Mouse (Mus musculus) cerebellum, postnatal 10 days (tissue): ENCODE measurements at regions not wholly inside any gene's neighbourhood (a gene's known extent, or its start where the extent isn't known, plus 50 kb on each side); places are given as distances from the start of the nearest gene placed in this dataset.

Experiments
- DNase-seq, 2 experiments: peaks; one replicate each; pipeline ENCODE4 v3.0.0; 2021; ENCODE audit warnings: mixed read lengths in 2 of 2

DNA sequence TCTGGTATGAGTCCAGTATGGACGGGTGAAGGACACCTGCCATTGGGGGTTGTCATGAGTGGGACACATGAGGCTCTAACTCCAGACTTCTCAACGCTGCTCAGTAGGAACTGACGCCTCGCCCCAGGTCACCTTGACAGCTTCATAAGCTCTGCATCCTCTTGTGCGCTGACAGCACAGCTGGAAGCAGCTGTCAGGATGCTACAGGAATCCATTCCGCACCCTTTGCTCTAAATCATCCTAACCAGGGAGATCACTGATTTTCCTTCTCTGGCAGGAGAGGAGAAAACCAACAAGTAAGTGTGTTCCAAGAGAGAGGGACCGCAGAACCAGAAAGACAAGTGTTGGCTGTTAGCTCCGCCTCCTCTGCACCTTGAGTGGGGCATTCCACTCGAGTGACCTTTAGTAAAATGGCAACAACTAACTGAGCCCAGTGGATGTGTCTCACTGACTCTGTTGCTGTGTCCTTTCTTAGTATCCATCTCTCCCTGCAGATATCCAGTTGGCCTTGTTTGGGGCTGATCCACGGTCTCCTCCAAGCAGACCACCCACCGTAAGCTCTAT lies 449.8 kb downstream of the Wdr11 start:
- no peak for DNase-seq

GRCm38 (mm10) chr7:130042296-130042910 lies 450.7 kb downstream of the Wdr11 start:
- DNase-seq = no peak

DNA sequence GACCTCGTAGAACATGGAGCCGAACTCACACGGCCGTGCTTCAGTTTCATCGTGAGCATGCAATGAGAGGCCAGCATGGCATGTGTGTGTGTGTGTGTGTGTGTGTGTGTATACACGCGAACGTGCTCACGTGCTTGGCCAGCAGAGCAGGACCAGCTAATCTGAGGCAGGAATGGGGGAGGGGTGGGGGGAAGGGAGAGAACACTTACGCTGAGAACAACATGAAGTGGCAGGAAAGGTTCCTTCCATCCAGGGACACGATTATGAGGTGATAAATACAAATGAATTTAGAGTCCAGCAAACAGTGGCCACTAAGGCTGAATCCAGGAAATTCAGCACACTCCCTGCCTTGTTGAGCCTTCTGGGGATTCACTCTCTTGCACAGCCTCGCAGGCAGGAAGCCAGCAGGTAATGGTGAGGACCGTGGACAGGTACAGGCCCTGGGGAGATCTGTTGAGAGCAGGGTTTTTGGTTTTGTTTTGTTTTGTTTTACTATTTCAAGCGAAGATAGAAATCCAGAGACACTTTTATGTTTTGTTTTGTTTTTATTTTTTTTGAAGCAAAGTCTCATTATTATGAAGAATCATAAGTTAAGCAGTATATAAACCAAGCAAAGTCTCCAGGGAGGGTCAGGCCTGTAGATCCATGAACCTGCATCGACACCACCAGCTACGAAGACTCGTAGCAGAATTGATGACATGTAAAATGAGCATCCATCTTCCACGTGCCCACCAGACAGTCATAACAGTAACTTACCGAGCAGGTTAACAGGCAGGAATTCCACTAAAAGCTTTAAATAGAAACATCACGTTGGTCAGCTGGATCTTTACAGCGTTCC lies 452.0 kb downstream of the Wdr11 start:
- peak; percentile 22 for DNase-seq

GRCm38 (mm10) chr7:130044235-130044553 lies 452.5 kb downstream of the Wdr11 start:
- no peak for DNase-seq

GRCm38 (mm10) chr7:130044581-130044980 lies 452.9 kb downstream of the Wdr11 start:
- DNase-seq = no peak

DNA sequence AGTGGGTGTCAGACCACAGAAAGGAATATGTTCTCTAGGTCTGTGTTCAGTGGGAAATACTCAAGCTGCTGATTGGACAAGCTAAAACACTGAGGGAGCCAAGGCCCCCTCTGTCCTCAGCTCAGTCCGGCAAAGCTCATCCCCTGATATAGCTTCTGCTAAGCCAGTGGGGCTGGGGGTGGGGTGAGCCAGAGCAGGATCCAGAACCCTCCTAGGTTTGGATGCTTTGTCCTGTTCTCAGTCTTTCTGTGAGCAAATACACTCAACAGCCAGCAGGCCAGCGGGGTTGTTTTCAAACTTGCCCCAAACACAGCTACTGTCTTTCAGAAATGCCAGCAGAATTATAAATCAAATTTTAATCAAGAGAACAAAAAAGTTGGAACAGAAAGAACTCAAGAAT lies 454.4 kb downstream of the Wdr11 start:
- peak in 1 of 2 experiments; percentile 30 for DNase-seq

GRCm38 (mm10) chr7:130047293-130048034 lies 455.8 kb downstream of the Wdr11 start:
- DNase-seq = no peak

- DNase-seq = no peak
These were observed 456.6 kb downstream of the Wdr11 start for GRCm38 (mm10) chr7:130048106-130048772.

DNA sequence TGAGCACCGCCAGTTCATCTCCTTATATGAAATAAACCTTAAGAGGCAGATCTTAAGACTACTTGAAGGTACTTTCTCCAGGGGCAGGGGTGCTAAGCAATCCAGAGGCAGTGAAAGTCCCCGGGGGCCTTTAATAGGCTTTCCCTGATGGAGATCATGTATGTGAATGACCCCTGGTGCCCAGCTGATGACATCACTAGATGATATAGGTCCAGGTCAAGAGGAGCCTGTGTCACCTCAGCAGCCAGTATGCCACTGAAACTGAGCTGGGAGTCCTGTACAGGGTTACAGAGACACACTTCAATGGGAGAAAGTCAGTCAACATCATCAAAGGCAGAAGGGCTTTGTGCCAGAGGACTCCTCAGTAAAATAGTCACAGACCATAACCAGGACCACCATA lies 457.8 kb downstream of the Wdr11 start:
- DNase-seq = no peak

DNA sequence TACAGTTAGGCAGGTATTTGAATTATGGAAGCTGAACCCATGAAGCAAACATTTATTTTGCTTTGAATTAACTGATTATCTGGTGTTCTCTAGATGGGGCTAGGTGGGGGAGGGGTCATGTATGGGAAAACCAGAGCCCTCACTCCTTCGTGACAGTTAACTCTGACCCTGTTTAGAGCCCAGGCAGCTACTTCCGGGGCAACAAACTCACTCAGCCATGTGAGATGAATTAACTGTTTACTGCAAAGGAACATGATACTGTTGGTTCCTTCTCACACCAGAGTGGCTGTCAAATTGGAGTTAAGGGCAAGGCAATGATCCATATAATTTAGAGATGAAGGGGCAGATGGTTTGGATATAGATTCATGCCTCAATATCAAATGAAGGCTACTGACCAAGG lies 458.5 kb downstream of the Wdr11 start:
- DNase-seq = no peak

DNA sequence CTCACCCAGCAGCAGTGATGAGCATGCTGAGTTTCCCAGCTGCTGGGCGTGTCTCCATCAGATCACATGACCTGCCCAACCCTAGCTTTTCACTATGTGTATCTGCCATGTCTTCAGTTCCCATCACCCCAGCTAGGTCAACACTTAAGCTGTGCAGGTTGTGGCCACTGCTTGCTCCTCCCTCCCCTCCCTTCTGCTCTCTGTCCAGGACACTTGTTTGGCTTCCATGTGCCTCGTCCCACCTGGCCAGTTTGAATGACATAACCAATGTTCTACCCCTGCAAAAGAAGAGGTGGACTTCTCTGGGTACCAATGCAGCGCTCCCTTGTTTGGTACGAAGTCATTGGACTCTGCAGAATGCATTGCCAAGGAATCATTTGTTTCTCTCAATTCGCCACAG lies 460.7 kb downstream of the Wdr11 start:
- no peak for DNase-seq

DNA sequence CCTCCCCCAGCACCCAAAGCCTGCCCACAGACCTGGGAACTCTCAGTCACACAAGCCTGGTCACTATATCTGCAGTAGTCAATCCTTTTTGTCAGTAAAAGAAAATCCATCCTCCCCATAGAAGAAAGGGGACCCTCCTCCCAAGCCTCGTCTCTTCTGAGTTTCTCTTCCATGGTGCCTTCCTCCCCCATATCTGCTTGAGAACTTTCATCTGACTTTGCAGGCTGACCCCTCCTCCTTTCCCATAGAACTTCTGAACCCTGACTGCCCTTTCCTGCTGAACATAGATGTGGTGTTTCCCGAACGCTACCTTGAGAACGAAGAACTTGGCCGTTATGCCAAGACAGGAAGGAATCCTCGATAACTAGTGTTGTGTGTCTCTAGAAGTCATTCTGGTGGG lies 462.5 kb downstream of the Ate1 start:
- DNase-seq = no peak

DNA sequence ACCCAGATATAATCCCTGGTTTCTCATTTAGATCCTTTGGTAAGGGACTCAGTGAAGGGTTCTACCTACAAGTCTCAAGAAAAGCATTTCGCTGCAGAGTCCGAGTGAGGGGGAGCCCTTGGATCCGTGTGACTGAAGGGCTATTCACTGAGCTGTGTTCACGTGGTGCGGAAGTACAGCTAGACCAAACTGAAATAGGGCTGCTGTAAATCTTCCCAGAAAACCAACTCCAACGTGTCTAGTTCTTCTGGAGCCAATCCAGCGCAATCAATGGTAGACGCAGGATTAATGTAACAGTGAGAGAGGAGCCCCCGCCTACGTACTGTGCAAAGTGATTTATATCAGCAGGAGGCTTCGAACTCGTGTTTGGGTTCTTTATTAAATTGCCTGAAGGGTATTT lies 461.9 kb downstream of the Ate1 start:
- no peak for DNase-seq

DNA sequence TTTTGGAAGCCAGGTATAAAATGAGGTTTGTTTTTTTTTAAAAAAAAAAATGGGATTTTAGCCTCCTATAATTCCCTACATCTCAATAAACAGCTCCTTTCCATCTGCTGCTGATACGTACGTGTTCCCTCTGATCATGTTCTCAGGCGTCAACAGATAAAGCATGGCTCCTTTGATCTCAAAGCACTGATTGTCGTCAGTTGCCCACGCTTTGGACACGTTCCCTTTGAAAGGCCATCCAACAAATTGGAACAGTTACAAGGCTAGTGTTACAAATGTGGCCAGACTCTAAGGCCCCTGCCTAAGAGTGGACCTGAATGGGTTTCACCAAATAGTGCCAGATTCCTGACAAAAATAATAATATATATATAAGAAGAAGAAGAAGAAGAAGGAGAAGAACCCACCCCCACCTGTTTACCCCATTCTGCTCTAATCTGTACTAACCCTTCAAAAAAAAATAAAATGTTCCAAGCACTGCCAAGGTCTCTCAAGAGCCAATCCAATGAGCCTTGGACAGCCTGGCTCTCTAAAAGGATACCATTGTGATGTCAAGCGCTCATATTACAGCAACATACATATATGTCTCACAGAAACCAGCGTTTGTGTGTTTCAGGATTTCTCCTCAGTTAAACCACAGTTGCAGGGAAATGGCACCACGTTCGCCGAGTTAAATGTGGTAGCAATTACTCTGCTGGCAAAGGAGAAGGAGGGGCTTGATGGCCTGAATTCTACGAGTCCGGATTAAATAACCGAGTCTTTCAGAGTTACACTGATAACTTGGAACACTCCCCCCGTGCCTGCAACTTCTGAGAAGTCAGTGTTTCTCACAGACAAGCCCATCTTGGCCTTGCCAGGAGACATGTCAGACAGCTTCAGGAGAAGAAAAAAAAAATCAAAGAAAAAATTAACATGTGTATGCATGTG lies 460.2 kb downstream of the Ate1 start:
- no peak for DNase-seq

DNA sequence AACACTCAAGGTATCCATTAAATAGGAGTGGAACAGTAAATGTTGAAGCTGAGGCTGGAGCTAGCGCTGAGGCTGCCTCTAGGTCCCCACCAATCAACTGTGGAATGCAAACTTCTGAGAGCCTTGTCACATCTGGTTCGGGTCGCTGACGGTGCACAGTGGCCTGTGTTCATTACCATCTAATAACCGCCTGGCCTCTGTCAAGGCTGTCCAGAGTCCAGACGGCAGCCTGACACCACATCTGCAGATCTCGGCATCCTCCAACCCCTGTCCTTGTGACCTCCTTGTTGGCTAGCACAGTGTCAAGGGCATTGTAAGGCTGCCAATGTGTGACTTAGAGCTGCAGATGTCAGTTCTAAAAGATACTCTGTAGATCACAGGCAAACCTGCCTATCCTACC lies 455.7 kb downstream of the Ate1 start:
- no peak for DNase-seq

DNA sequence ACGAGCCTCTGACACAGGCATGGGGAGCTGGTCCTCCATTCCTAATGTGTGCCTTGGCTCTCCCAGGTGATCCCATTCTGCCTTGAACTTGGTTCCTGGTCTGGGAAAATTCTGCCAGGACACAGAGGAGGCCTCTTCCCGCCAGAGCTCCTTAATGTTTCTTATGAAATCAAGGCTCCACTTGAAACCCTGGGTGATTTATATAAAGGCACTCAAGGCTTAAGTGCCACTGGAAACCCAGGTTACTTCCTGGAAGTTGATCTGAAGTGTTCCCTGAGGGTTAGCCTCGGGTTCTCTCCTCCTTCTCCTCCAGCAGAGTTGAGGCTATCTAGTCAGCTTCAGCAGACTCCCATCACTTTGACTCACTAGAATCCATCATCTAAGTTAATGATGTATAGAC lies 451.9 kb downstream of the Ate1 start:
- DNase-seq = no peak

- peak in 1 of 2 experiments; percentile 7 for DNase-seq
These were observed 446.8 kb downstream of the Ate1 start for GRCm38 (mm10) chr7:130073388-130073787.

DNA sequence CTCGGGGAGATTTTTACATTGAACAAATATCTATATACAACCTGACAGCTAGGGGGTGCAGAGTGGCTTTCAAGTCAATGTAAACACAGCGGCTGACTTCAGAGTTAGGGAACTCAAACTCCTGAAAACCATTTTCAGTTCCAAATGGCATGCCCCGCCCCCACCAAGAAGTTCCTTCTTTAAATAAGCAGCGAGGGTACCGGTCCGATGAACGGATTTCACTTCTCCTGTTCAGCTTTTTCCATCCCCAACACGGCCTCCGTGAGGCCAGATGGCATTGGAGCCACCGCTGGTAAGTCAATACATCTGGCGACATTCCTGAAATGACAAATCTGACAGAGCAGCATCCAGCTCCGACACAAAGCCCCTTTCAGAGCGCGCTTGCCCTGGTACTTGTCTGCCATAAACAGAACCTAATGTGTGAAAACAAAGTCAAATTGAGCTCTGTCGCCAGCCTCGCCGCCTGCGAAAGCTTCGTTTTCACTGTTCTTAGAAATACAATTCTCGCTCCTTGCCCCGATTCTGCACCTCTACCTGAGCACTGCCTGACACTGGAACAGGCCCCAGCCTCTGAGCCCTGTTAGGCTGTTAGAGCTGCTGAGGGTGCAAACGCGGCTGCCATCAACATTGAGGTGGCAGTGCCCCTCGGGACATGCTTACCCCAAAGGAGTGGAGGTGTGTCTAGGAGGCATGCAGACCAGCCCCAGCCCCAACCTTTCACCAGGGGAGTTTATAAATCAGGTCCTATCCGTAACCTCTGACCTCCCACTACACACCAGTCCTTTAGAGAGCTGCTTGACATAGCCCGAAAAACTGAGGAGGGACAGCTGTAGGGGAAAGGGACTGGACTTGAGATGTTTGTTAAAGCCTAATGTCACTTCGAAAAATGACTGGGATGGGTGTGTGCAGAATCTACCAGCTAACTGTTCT lies 446.0 kb downstream of the Ate1 start:
- peak; percentile 18 to 39 for DNase-seq

GRCm38 (mm10) chr7:130082662-130083061 lies 437.5 kb downstream of the Ate1 start:
- no peak for DNase-seq

- DNase-seq = no peak
These were observed 434.5 kb downstream of the Ate1 start for GRCm38 (mm10) chr7:130085706-130086105.
